Mouse (Mus musculus) lung, postnatal 25 days (tissue): ENCODE measurements around the gene Pigk.
A peak's percentile ranks its signal among the peaks of the same experiment; 100 is the strongest.
"Not testable (repeated sequence)": the region's sequence is repeated elsewhere in the genome, so short reads cannot be mapped to it uniquely, and the experiment has no call there.

ENCODE experiments used
- DNase-seq: peaks from one replicate; pipeline ENCODE4 v3.0.0; 2022; ENCODE audit warnings: low spot score

The Pigk gene

GRCm38 (mm10) chr3:152713991-152714902 lies at the start of gene Pigk:
Gene Pigk, plus strand, starts transcription at chr3:152714100.
- peak; percentile 90 for DNase-seq

- no peak for DNase-seq
These were observed 46.9 kb upstream of the Pigk start for GRCm38 (mm10) chr3:152666991-152667355.

GRCm38 (mm10) chr3:152667356-152668211 lies 46.3 kb upstream of the Pigk start:
- no peak for DNase-seq

- no peak for DNase-seq
These were observed 45.7 kb upstream of the Pigk start, which contains the start of gene Ak5 for GRCm38 (mm10) chr3:152668239-152668638. Gene Ak5, minus strand, starts transcription at chr3:152668360.

- DNase-seq: no peak
These were observed 45.1 kb upstream of the Pigk start for GRCm38 (mm10) chr3:152668793-152669192.

- DNase-seq: no peak
These were observed 44.1 kb upstream of the Pigk start for GRCm38 (mm10) chr3:152669783-152670182.

GRCm38 (mm10) chr3:152674663-152675062 lies 39.2 kb upstream of the Pigk start:
- no peak for DNase-seq

- no peak for DNase-seq
These were observed 25.4 kb upstream of the Pigk start for GRCm38 (mm10) chr3:152688532-152688931.

- DNase-seq: no peak
These were observed 24.8 kb upstream of the Pigk start for GRCm38 (mm10) chr3:152689105-152689504.

GRCm38 (mm10) chr3:152694950-152695349 lies 18.9 kb upstream of the Pigk start:
- DNase-seq: no peak

- no peak for DNase-seq
These were observed 15.9 kb upstream of the Pigk start for GRCm38 (mm10) chr3:152698017-152698416.

- DNase-seq: no peak
These were observed 14.6 kb upstream of the Pigk start for GRCm38 (mm10) chr3:152699261-152699660.

- DNase-seq: not testable (repeated sequence)
These were observed 12.4 kb upstream of the Pigk start for GRCm38 (mm10) chr3:152701536-152701935.

- no peak for DNase-seq
These were observed 11.5 kb upstream of the Pigk start for GRCm38 (mm10) chr3:152702274-152702843.

- no peak for DNase-seq
These were observed 8.1 kb upstream of the Pigk start for GRCm38 (mm10) chr3:152705826-152706225.

GRCm38 (mm10) chr3:152706901-152707300 lies 7.0 kb upstream of the Pigk start:
- DNase-seq: no peak

- DNase-seq: no peak
These were observed 6.5 kb upstream of the Pigk start for GRCm38 (mm10) chr3:152707321-152707823.

GRCm38 (mm10) chr3:152709936-152710335 lies 4.0 kb upstream of the Pigk start:
- no peak for DNase-seq

GRCm38 (mm10) chr3:152712957-152713356 lies 943 bp upstream of the Pigk start:
- no peak for DNase-seq

GRCm38 (mm10) chr3:152721301-152721700 lies 7.4 kb downstream of the Pigk start:
- no peak for DNase-seq

GRCm38 (mm10) chr3:152722836-152723235 lies 8.9 kb downstream of the Pigk start:
- no peak for DNase-seq

- DNase-seq: no peak
These were observed 10.5 kb downstream of the Pigk start for GRCm38 (mm10) chr3:152724446-152724845.
